Mouse (Mus musculus): ENCODE measurements at regions not wholly inside any gene's neighbourhood (a gene's known extent, or its start where the extent isn't known, plus 50 kb on each side); places are given as distances from the start of the nearest gene placed in this dataset.

- DNase-seq = no peak
Observed at GRCm38 (mm10) chr15:86719088-86719487, 504.8 kb downstream of the Tbc1d22a start.

GRCm38 (mm10) chr15:86721131-86721530 lies 506.9 kb downstream of the Tbc1d22a start:
- intact Hi-C loops (cut with DNase I) = no loop called here
- no peak for DNase-seq

More at GRCm38 (mm10) chr15:86719088-86719487, 504.8 kb downstream of the Tbc1d22a start:
- intact Hi-C loops (cut with DNase I) = no loop called here

GRCm38 (mm10) chr15:86737945-86738344 lies 523.7 kb downstream of the Tbc1d22a start:
- DNase-seq = no peak
- intact Hi-C loops (cut with DNase I) = no loop called here

GRCm38 (mm10) chr15:86738356-86738755 lies 524.1 kb downstream of the Tbc1d22a start:
- no peak for DNase-seq
- intact Hi-C loops (cut with DNase I) = no loop called here

GRCm38 (mm10) chr15:86738776-86739175 lies 524.5 kb downstream of the Tbc1d22a start:
- intact Hi-C loops (cut with DNase I) = no loop called here
- DNase-seq = no peak

GRCm38 (mm10) chr15:86751436-86752136 lies 537.3 kb downstream of the Tbc1d22a start:
- no peak for DNase-seq
- intact Hi-C loops (cut with DNase I) = no loop called here

GRCm38 (mm10) chr15:86763581-86764375 lies 549.5 kb downstream of the Tbc1d22a start:
- no peak for DNase-seq
- intact Hi-C loops (cut with DNase I) = no loop called here

GRCm38 (mm10) chr15:86767623-86768022 lies 553.4 kb downstream of the Tbc1d22a start:
- intact Hi-C loops (cut with DNase I) = no loop called here
- DNase-seq = no peak

GRCm38 (mm10) chr15:86773041-86773440 lies 558.8 kb downstream of the Tbc1d22a start:
- no peak for DNase-seq
- intact Hi-C loops (cut with DNase I) = no loop called here

GRCm38 (mm10) chr15:86777998-86778397 lies 563.7 kb downstream of the Tbc1d22a start:
- DNase-seq = no peak
- intact Hi-C loops (cut with DNase I) = no loop called here

- intact Hi-C loops (cut with DNase I) = no loop called here
Observed at GRCm38 (mm10) chr15:86781160-86781559, 566.9 kb downstream of the Tbc1d22a start.

GRCm38 (mm10) chr15:86794716-86795115 lies 580.5 kb downstream of the Tbc1d22a start:
- intact Hi-C loops (cut with DNase I) = no loop called here
- DNase-seq = no peak

More at GRCm38 (mm10) chr15:86781160-86781559, 566.9 kb downstream of the Tbc1d22a start:
- no peak for DNase-seq

- intact Hi-C loops (cut with DNase I) = no loop called here
- no peak for DNase-seq
Observed at GRCm38 (mm10) chr15:86798474-86799178, 584.4 kb downstream of the Tbc1d22a start.

- intact Hi-C loops (cut with DNase I) = no loop called here
- no peak for DNase-seq
Observed at GRCm38 (mm10) chr15:86807296-86808080, 593.2 kb downstream of the Tbc1d22a start.

GRCm38 (mm10) chr15:86811821-86812220 lies 597.6 kb downstream of the Tbc1d22a start:
- no peak for DNase-seq
- intact Hi-C loops (cut with DNase I) = no loop called here

- intact Hi-C loops (cut with DNase I) = no loop called here
- DNase-seq = no peak
Observed at GRCm38 (mm10) chr15:86814808-86815421, 600.7 kb downstream of the Tbc1d22a start.

GRCm38 (mm10) chr15:86835996-86836395 lies 621.7 kb downstream of the Tbc1d22a start:
- intact Hi-C loops (cut with DNase I) = no loop called here
- DNase-seq = no peak

- intact Hi-C loops (cut with DNase I) = no loop called here
- no peak for DNase-seq
Observed at GRCm38 (mm10) chr15:86852161-86852870, 638.1 kb downstream of the Tbc1d22a start.

- no peak for DNase-seq
- intact Hi-C loops (cut with DNase I) = no loop called here
Observed at GRCm38 (mm10) chr15:86858356-86858906, 644.2 kb downstream of the Tbc1d22a start.

Data from heart, postnatal 36 days (tissue).